Comparison of ENCODE assay signal across 7 mouse cellular contexts in the genomic region with DNA sequence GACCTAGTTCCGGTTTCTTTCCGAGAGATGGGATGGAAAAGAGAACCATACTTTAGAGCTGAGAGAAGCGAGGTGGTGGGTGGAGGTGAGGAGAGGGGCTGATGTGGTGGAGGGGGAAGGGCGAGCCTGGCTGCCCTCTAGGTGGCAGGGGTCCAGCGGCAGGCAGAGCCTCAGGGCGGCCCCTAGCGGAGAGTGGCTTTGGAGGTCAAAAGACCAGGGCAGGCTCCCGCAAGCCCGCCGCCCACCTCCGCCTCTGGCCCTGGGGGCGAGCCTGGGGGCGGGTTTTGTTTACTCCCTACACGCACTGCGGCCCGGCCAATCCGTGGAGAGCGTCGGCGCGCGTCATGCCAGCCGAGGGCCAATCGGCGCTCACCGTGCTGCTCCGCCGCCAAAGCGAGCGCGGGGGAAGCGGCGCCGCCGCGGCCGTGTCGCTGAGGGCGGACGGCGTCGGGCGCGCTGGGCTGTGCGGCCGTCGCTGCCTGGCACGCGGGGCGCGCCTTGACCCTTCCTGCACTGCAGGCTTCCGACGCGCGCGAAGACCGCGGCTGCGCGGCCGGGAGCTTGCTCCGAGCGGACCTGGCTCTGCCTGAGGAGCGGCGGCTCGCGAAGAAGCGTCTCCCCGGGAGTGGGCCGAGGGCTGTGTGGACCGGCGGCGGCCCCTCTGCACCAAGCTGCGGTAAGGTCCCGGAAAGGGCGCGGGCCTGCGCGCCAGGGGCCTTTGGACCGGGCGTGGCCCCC. TPM values are rescaled to one million over a fixed set of nuclear protein-coding genes. Genes with fewer than 3 reads are reported as not detected.
A peak's percentile ranks its signal among the peaks of the same experiment; 100 is the strongest.
DNase-seq lines count a peak whose midpoint lies in the region; ATAC-seq lines count a peak whose summit lies in the region.

Gene Tfdp2, plus strand, starts transcription at position 391 of the 738 bp plus-strand sequence.

- under 1% methylated on average over 81 of the region's 81 CpGs for WGBS in embryonic facial prominence, embryonic 11.5 days
- under 1% methylated on average over 74 of the region's 81 CpGs for WGBS in limb, embryonic 11.5 days
- WGBS in midbrain, embryonic 14.5 days, result under 1% methylated on average over 81 of the region's 81 CpGs

- peak within 1 kb of the TSS; percentile 91 for H3K4me2 ChIP-seq in embryonic facial prominence, embryonic 11.5 days (ENCODE audit: low read depth, low read length)
- peak within 1 kb of the TSS; percentile 92 for H3K4me2 ChIP-seq in limb, embryonic 11.5 days (ENCODE audit: low read depth, severe bottlenecking)
- peak within 1 kb of the TSS; percentile 98 for H3K4me2 ChIP-seq in midbrain, embryonic 14.5 days (ENCODE audit: low read length)

- ATAC-seq in embryonic facial prominence, embryonic 11.5 days (replicated peaks; ENCODE audit: insufficient number of reproducible peaks, low FRiP score, low TSS enrichment, low read depth), result peak; percentile 99
- peak; percentile 98 for ATAC-seq in limb, embryonic 11.5 days (ENCODE audit: insufficient number of reproducible peaks, low FRiP score, low TSS enrichment, low read depth)
- peak; percentile 99 for ATAC-seq in midbrain, embryonic 14.5 days (ENCODE audit: low FRiP score, low TSS enrichment)

- H3K9ac ChIP-seq in embryonic facial prominence, embryonic 11.5 days (replicated peaks; ENCODE audit: low read length), result peak within 1 kb of the TSS; percentile 82
- H3K9ac ChIP-seq in limb, embryonic 11.5 days (ENCODE audit: low read length), result peak within 1 kb of the TSS; percentile 87
- peak within 1 kb of the TSS; percentile 69 for H3K9ac ChIP-seq in midbrain, embryonic 14.5 days (replicated peaks; ENCODE audit: low read length)

- H3K27me3 ChIP-seq in embryonic facial prominence, embryonic 11.5 days (ENCODE audit: control insufficient read depth, insufficient read depth, low read length), result no peaks in the 10 kb centered on the region
- H3K27me3 ChIP-seq in limb, embryonic 11.5 days (ENCODE audit: control insufficient read depth, insufficient read depth, low read length), result no peaks in the 10 kb centered on the region
- no peaks in the 10 kb centered on the region for H3K27me3 ChIP-seq in midbrain, embryonic 14.5 days (ENCODE audit: control insufficient read depth, insufficient read depth, low read length)

- no peaks in the 10 kb centered on the region for H3K36me3 ChIP-seq in embryonic facial prominence, embryonic 11.5 days (replicated peaks; ENCODE audit: control insufficient read depth, insufficient read depth, low read depth, low read length)
- H3K36me3 ChIP-seq in limb, embryonic 11.5 days (ENCODE audit: control insufficient read depth, insufficient read depth, low read length), result no peaks in the 10 kb centered on the region; the same call in 1 of the 2 replicates
- H3K36me3 ChIP-seq in midbrain, embryonic 14.5 days (ENCODE audit: control insufficient read depth, insufficient read depth, low read length), result no peaks in the 10 kb centered on the region

- H3K27ac ChIP-seq in embryonic facial prominence, embryonic 11.5 days (replicated peaks; ENCODE audit: low read depth, low read length), result peak within 1 kb of the TSS; percentile 76
- peak within 1 kb of the TSS; percentile 48; the same call in 1 of the 2 replicates for H3K27ac ChIP-seq in limb, embryonic 11.5 days (replicated peaks; ENCODE audit: low read depth, low read length)
- H3K27ac ChIP-seq in midbrain, embryonic 14.5 days (replicated peaks; ENCODE audit: low read depth, low read length), result peak within 1 kb of the TSS; percentile 78

- H3K4me1 ChIP-seq in embryonic facial prominence, embryonic 11.5 days (ENCODE audit: control insufficient read depth, insufficient read depth, low read length), result no peaks in the 10 kb centered on the region; the same call in 1 of the 2 replicates
- H3K4me1 ChIP-seq in limb, embryonic 11.5 days (ENCODE audit: control insufficient read depth, insufficient read depth, low read length), result peaks cover 9% of the 10 kb centered on the region; the same call in 1 of the 2 replicates
- 0 out of 2 replicates have a peak, but pooled peaks cover 10% of the 10 kb centered on the region for H3K4me1 ChIP-seq in midbrain, embryonic 14.5 days (ENCODE audit: control insufficient read depth, insufficient read depth, low read length)

- DNase-seq in adrenal gland, postnatal 14 days, result peak; percentile 95
- peak; percentile 95 for DNase-seq in embryonic facial prominence, embryonic 11.5 days (ENCODE audit: low spot score)
- peak; percentile 99 for DNase-seq in heart, adult 11 months
- DNase-seq in kidney, adult 18-20 months, result peak; percentile 90
- DNase-seq in limb, embryonic 11.5 days (ENCODE audit: low spot score), result peak; percentile 91
- DNase-seq in midbrain, embryonic 14.5 days, result peak; percentile 97
- peak; percentile 73 to 80 for DNase-seq in spleen, adult 18-20 months

- H3K9me3 ChIP-seq in embryonic facial prominence, embryonic 11.5 days (replicated peaks; ENCODE audit: control insufficient read depth, low read length), result no peaks in the 10 kb centered on the region
- H3K9me3 ChIP-seq in limb, embryonic 11.5 days (ENCODE audit: control insufficient read depth, low read length), result no peaks in the 10 kb centered on the region
- H3K9me3 ChIP-seq in midbrain, embryonic 14.5 days (ENCODE audit: control insufficient read depth, low read length), result no peaks in the 10 kb centered on the region

- peak within 1 kb of the TSS; percentile 85 for H3K4me3 ChIP-seq in embryonic facial prominence, embryonic 11.5 days (ENCODE audit: low read depth, low read length)
- peak within 1 kb of the TSS; percentile 91 for H3K4me3 ChIP-seq in limb, embryonic 11.5 days (ENCODE audit: low read depth, low read length)
- H3K4me3 ChIP-seq in midbrain, embryonic 14.5 days (replicated peaks; ENCODE audit: low read depth, low read length), result peak within 1 kb of the TSS; percentile 88

RNA-seq across cellular contexts. Expression of gene Tfdp2, which starts in this region (rescaled TPM):
- 55.5 and 66.5 TPM in 2 replicates for total RNA-seq in adrenal gland, postnatal 14 days (2021)
- polyA plus RNA-seq in embryonic facial prominence, embryonic 11.5 days (2014; fragmentation: Nextera tagmentation; extraction: Ambion mirVana), result 67.1 and 81.1 TPM in 2 replicates
- 65.8 and 66.0 TPM in 2 replicates for polyA plus RNA-seq in limb, embryonic 11.5 days (2014; fragmentation: Nextera tagmentation; extraction: Ambion mirVana)
- polyA plus RNA-seq in midbrain, embryonic 14.5 days (2014; fragmentation: Nextera tagmentation; extraction: Ambion mirVana), result 32.5 and 36.8 TPM in 2 replicates

Comparison
In these comparisons a context has a peak if more than half of its experiments do, and no peak if none do; other contexts are left out.
1. Peak in every context shown above with its lines: DNase-seq, ATAC-seq, H3K4me3 ChIP-seq and H3K27ac ChIP-seq.